Comparison of ENCODE assay signal across 8 mouse cellular contexts in genomic region chr16:20516726-20517201, GRCm38 (mm10). TPM values are rescaled to one million over a fixed set of nuclear protein-coding genes. Genes with fewer than 3 reads are reported as not detected.
DNase-seq lines count a peak whose midpoint lies in the region; ATAC-seq and TF ChIP-seq lines count a peak whose summit lies in the region.

Gene Dvl3 (plus strand): TSS chr16:20516982.

- WGBS in bone marrow, adult 2 months, result under 1% methylated on average over 55 of the region's 55 CpGs
- 1% methylated on average over 55 of the region's 55 CpGs for WGBS in embryonic facial prominence, embryonic 15.5 days
- WGBS in limb, embryonic 15.5 days, result 1% methylated on average over 39 of the region's 55 CpGs
- WGBS in midbrain, postnatal 0 days, result 0% methylated on average over 46 of the region's 55 CpGs

- DNase-seq in 416B (ENCODE audit: low read depth), result peak; percentile 78
- DNase-seq in heart, adult 8-10 months (ENCODE audit: low spot score), result peak; percentile 88
- DNase-seq in kidney, adult 9 months, result peak; percentile 93
- peak; percentile 93 for DNase-seq in midbrain, postnatal 0 days (ENCODE audit: low spot score)
- peak; percentile 75 to 89 for DNase-seq in spleen, postnatal 10 days (ENCODE audit: low spot score in 2 of 2)

- H3K4me3 ChIP-seq in bone marrow, adult 2 months (replicated peaks; ENCODE audit: control insufficient read depth, low read depth, low read length), result peak within 1 kb of the TSS; percentile 98
- peak within 1 kb of the TSS; percentile 98 for H3K4me3 ChIP-seq in embryonic facial prominence, embryonic 15.5 days (replicated peaks)
- peak within 1 kb of the TSS; percentile 97 for H3K4me3 ChIP-seq in limb, embryonic 15.5 days
- peak within 1 kb of the TSS; percentile 96 for H3K4me3 ChIP-seq in midbrain, postnatal 0 days (ENCODE audit: low read depth, low read length)

- peak; percentile 36; the same call in 1 of the 2 replicates for TF ChIP-seq POLR2A in bone marrow, adult 2 months (IDR thresholded peaks at IDR 0.05; ENCODE audit: borderline replicate concordance, control insufficient read depth, low read depth, low read length)

- no peaks in the 10 kb centered on the region for H3K27me3 ChIP-seq in embryonic facial prominence, embryonic 15.5 days
- H3K27me3 ChIP-seq in limb, embryonic 15.5 days, result no peaks in the 10 kb centered on the region
- no peaks in the 10 kb centered on the region for H3K27me3 ChIP-seq in midbrain, postnatal 0 days (ENCODE audit: insufficient read depth, low read length)

- H3K4me1 ChIP-seq in bone marrow, adult 2 months (ENCODE audit: control insufficient read depth, insufficient read depth, low read length), result no peaks in the 10 kb centered on the region
- H3K4me1 ChIP-seq in embryonic facial prominence, embryonic 15.5 days, result peaks cover 27% of the 10 kb centered on the region
- peaks cover 20% of the 10 kb centered on the region for H3K4me1 ChIP-seq in limb, embryonic 15.5 days
- peaks cover 14% of the 10 kb centered on the region for H3K4me1 ChIP-seq in midbrain, postnatal 0 days (ENCODE audit: insufficient read depth, low read length)

- peak within 1 kb of the TSS; percentile 96 for H3K9ac ChIP-seq in embryonic facial prominence, embryonic 15.5 days
- peak within 1 kb of the TSS; percentile 99 for H3K9ac ChIP-seq in limb, embryonic 15.5 days
- H3K9ac ChIP-seq in midbrain, postnatal 0 days (replicated peaks; ENCODE audit: low read length, poor library complexity, severe bottlenecking), result peak within 1 kb of the TSS; percentile 91

- H3K27ac ChIP-seq in bone marrow, adult 2 months (ENCODE audit: control insufficient read depth, insufficient read depth, low read depth, low read length, poor library complexity), result peak within 1 kb of the TSS; percentile 84
- peak within 1 kb of the TSS; percentile 95 for H3K27ac ChIP-seq in embryonic facial prominence, embryonic 15.5 days (replicated peaks)
- peak within 1 kb of the TSS; percentile 94 for H3K27ac ChIP-seq in limb, embryonic 15.5 days
- peak within 1 kb of the TSS; percentile 90 for H3K27ac ChIP-seq in midbrain, postnatal 0 days (ENCODE audit: low read depth, low read length)

- peaks cover 25% of the 10 kb centered on the region for H3K36me3 ChIP-seq in embryonic facial prominence, embryonic 15.5 days
- peaks cover 15% of the 10 kb centered on the region for H3K36me3 ChIP-seq in limb, embryonic 15.5 days
- H3K36me3 ChIP-seq in midbrain, postnatal 0 days (ENCODE audit: insufficient read depth, low read length), result peaks cover 9% of the 10 kb centered on the region; the same call in 1 of the 2 replicates

- peak; percentile 25; the same call in 1 of the 2 replicates for TF ChIP-seq CTCF in bone marrow, adult 2 months (IDR thresholded peaks at IDR 0.05; ENCODE audit: control insufficient read depth, insufficient read depth, low read length)
- peak; percentile 55 for TF ChIP-seq CTCF in midbrain, postnatal 0 days (IDR thresholded peaks at IDR 0.05)

- H3K9me3 ChIP-seq in embryonic facial prominence, embryonic 15.5 days (replicated peaks), result no peaks in the 10 kb centered on the region
- no peaks in the 10 kb centered on the region for H3K9me3 ChIP-seq in limb, embryonic 15.5 days
- H3K9me3 ChIP-seq in midbrain, postnatal 0 days (ENCODE audit: low read length), result no peaks in the 10 kb centered on the region

- peak; percentile 97 for ATAC-seq in embryonic facial prominence, embryonic 15.5 days (ENCODE audit: insufficient number of reproducible peaks, low FRiP score, low TSS enrichment, low read depth)
- peak; percentile 95 for ATAC-seq in limb, embryonic 15.5 days (ENCODE audit: insufficient number of reproducible peaks, low FRiP score, low TSS enrichment, low read depth)
- peak; percentile 93 for ATAC-seq in midbrain, postnatal 0 days (ENCODE audit: low FRiP score)

- peak within 1 kb of the TSS; percentile 73 for H3K4me2 ChIP-seq in embryonic facial prominence, embryonic 15.5 days (replicated peaks)
- H3K4me2 ChIP-seq in limb, embryonic 15.5 days, result peak within 1 kb of the TSS; percentile 75
- peak within 1 kb of the TSS; percentile 94 for H3K4me2 ChIP-seq in midbrain, postnatal 0 days (ENCODE audit: low read depth, low read length, poor library complexity, severe bottlenecking)

RNA-seq across cellular contexts. Expression of gene Dvl3, which starts in this region (rescaled TPM):
- 12.1 and 19.5 TPM in 2 replicates for polyA plus RNA-seq in bone marrow, adult 2 months (2011; ENCODE audit: insufficient read depth, insufficient read length, low replicate concordance, missing spikeins)
- 26.0 and 31.0 TPM in 2 replicates for polyA plus RNA-seq in embryonic facial prominence, embryonic 15.5 days (2015; fragmentation: Nextera tagmentation; extraction: Ambion mirVana)
- total RNA-seq in heart, adult 8-10 months (2022), result 10 to 100 TPM; 45.9 to 51.0 (median 48.2) TPM
- 20.9 and 22.0 TPM in 2 replicates for polyA plus RNA-seq in limb, embryonic 15.5 days (2015; fragmentation: Nextera tagmentation; extraction: Ambion mirVana)
- total RNA-seq in midbrain, postnatal 0 days (2014; rRNA removed), result 44.9 and 46.3 TPM in 2 replicates
- 24.6 and 29.5 TPM in 2 replicates for polyA plus RNA-seq in midbrain, postnatal 0 days (2015; fragmentation: Nextera tagmentation; extraction: Ambion mirVana)

Comparison
In these comparisons a context has a peak if more than half of its experiments do, and no peak if none do; other contexts are left out.
1. Peak in every context shown above with its lines: DNase-seq, ATAC-seq, H3K4me3 ChIP-seq and H3K27ac ChIP-seq.